Mouse (Mus musculus) heart, adult 18-20 months (tissue): ENCODE measurements around the gene Sinhcaf. TPM values are rescaled to one million over a fixed set of nuclear protein-coding genes. Genes with fewer than 3 reads are reported as not detected.

Source experiments
- DNase-seq, 2 experiments: peaks; one replicate each; pipeline ENCODE4 v3.0.0; 2021 to 2022; ENCODE audit warnings: mixed read lengths in 1 of 2
- total RNA-seq, 2 experiments: library from RNA; stranded (reverse); gene quantifications; 2 replicates each; pipeline ENCODE4 v1.2.3; 2021

Gene Sinhcaf
- total RNA-seq, 2 experiments from 2014 or later, result 3.3 to 4.6 TPM

DNA sequence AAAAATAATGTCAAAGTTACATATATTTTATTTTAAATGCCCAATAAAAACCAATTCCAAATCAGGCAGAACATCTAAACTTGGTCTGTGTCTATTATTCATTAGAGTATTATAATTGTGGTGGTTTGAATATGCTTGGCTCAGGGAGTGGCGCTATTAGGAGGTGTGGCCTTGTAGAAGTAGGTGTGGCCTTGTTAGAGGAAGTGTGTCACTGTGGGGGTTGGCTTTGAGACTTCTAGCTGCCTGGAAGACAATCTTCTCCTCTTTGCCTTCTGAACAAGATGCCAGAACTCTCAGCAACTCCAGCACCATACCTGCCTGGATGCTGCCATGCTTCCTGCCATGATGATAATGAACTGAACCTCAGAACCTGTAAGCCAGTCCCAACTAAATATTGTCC lies 72.4 kb downstream of the Sinhcaf start:
- DNase-seq, result no peak

Other genes starting within 250 kb of the Sinhcaf start
- gene Ipo8, start 115.0 kb downstream of the Sinhcaf start, total RNA-seq, result 10 to 100 TPM; 24.9 to 27.3 TPM
- 1 to 10 TPM; 3.5 to 5.2 TPM for gene Caprin2, start 50.2 kb downstream of the Sinhcaf start, total RNA-seq
- gene Dennd5b, start 155.2 kb upstream of the Sinhcaf start, total RNA-seq, result 10 to 100 TPM; 15.9 to 16.1 TPM
- gene Gm10203, start 183.7 kb upstream of the Sinhcaf start, total RNA-seq, result not detected
- 10 to 100 TPM; 21.6 to 27.4 TPM for gene Etfbkmt, start 193.4 kb upstream of the Sinhcaf start, total RNA-seq
- 10 to 100 TPM; 19.3 to 20.1 TPM for gene Amn1, start 242.2 kb upstream of the Sinhcaf start, total RNA-seq